Mouse (Mus musculus): ENCODE measurements around the gene Cabcoco1. TPM values are rescaled to one million over a fixed set of nuclear protein-coding genes. Genes with fewer than 3 reads are reported as not detected.

Gene Cabcoco1
- total and polyA plus RNA-seq, 3 experiments = not detected

- ATAC-seq (ENCODE audit: extremely low read depth, insufficient number of reproducible peaks, low FRiP score, poor library complexity, severe bottlenecking) = no peak
- Histone ChIP-seq H3K9me3 (replicated peaks) (peaks cover 48% of the 10 kb centered on the region), H3K4me3 (ENCODE audit: low read depth, low read length) (no peak overlapping the region), H3K27me3 (ENCODE audit: insufficient read depth, low read length) (no peaks in the 10 kb centered on the region), H3K36me3 (replicated peaks) (no peaks in the 10 kb centered on the region), H3K4me1 (ENCODE audit: insufficient read depth, low read depth, low read length) (no peaks in the 10 kb centered on the region)
- DNase-seq (ENCODE audit: low spot score) = no peak
- no peak for TF ChIP-seq TAL1 (conservative IDR thresholded peaks at IDR 0.05; ENCODE audit: low read depth, low read length)
- no peak for TF ChIP-seq GATA2 (IDR thresholded peaks at IDR 0.05; ENCODE audit: borderline replicate concordance, low read depth, low read length)
- TF ChIP-seq GATA1 (IDR thresholded peaks at IDR 0.05; ENCODE audit: borderline replicate concordance, low read length) = no peak
- no peak for TF ChIP-seq CTCF (IDR thresholded peaks at IDR 0.05; ENCODE audit: low read depth, low read length)
Observed at GRCm38 (mm10) chr10:68435754-68436153, 105.9 kb downstream of the Cabcoco1 start.

GRCm38 (mm10) chr10:68435001-68435560 is 106.6 kb downstream of the Cabcoco1 start:
- Histone ChIP-seq H3K4me1 (ENCODE audit: insufficient read depth, low read depth, low read length) (no peaks in the 10 kb centered on the region), H3K27me3 (ENCODE audit: insufficient read depth, low read length) (no peaks in the 10 kb centered on the region), H3K4me3 (ENCODE audit: low read depth, low read length) (no peak overlapping the region), H3K36me3 (replicated peaks) (no peaks in the 10 kb centered on the region), H3K9me3 (replicated peaks) (peaks cover 48% of the 10 kb centered on the region)
- ATAC-seq (ENCODE audit: extremely low read depth, insufficient number of reproducible peaks, low FRiP score, poor library complexity, severe bottlenecking) = no peak
- TF ChIP-seq TAL1 (conservative IDR thresholded peaks at IDR 0.05; ENCODE audit: low read depth, low read length) = no peak
- TF ChIP-seq GATA2 (IDR thresholded peaks at IDR 0.05; ENCODE audit: borderline replicate concordance, low read depth, low read length) = no peak
- no peak for TF ChIP-seq CTCF (IDR thresholded peaks at IDR 0.05; ENCODE audit: low read depth, low read length)
- no peak for DNase-seq (ENCODE audit: low spot score)

GRCm38 (mm10) chr10:68434045-68434639 is 107.6 kb downstream of the Cabcoco1 start:
- H3K27me3 ChIP-seq (ENCODE audit: insufficient read depth, low read length) = no peaks in the 10 kb centered on the region
- no peaks in the 10 kb centered on the region for H3K36me3 ChIP-seq (replicated peaks)
- ATAC-seq (ENCODE audit: extremely low read depth, insufficient number of reproducible peaks, low FRiP score, poor library complexity, severe bottlenecking) = no peak
- no peak for TF ChIP-seq GATA2 (IDR thresholded peaks at IDR 0.05; ENCODE audit: borderline replicate concordance, low read depth, low read length)
- TF ChIP-seq GATA1 (IDR thresholded peaks at IDR 0.05; ENCODE audit: borderline replicate concordance, low read length) = no peak
- no peak for TF ChIP-seq CTCF (IDR thresholded peaks at IDR 0.05; ENCODE audit: low read depth, low read length)
- TF ChIP-seq POLR2AphosphoS5 (IDR thresholded peaks at IDR 0.05; ENCODE audit: insufficient replicate concordance, low read depth, low read length) = no peak
- DNase-seq (ENCODE audit: low spot score) = no peak
- no peaks in the 10 kb centered on the region for H3K4me1 ChIP-seq (ENCODE audit: insufficient read depth, low read depth, low read length)
- H3K9me3 ChIP-seq (replicated peaks) = peaks cover 46% of the 10 kb centered on the region
- no peak overlapping the region for H3K4me3 ChIP-seq (ENCODE audit: low read depth, low read length)

DNA sequence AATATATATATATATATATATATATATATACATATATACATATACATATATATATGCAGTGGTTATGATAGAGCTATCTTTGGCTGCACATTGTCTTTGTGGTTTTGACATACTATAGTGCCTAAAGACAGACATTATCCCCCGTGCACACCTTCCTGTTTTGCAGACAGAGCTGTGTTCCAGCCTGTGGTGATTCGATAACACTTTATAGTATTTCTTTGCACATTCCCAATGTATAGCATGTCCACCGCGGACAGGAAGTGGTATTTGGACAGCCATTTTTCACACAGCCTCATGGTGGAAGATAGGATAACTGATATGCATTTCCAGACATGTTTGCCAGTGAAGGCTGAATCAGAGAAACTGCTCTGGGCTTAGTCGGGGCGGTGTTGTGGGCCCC is 110.3 kb downstream of the Cabcoco1 start:
- H3K27me3 ChIP-seq (ENCODE audit: insufficient read depth, low read length) = no peaks in the 10 kb centered on the region
- DNase-seq (ENCODE audit: low spot score) = no peak
- H3K9me3 ChIP-seq (replicated peaks) = peaks cover 38% of the 10 kb centered on the region
- no peaks in the 10 kb centered on the region for H3K4me1 ChIP-seq (ENCODE audit: insufficient read depth, low read depth, low read length)
- H3K4me3 ChIP-seq (ENCODE audit: low read depth, low read length) = no peak overlapping the region
- no peak for ATAC-seq (ENCODE audit: extremely low read depth, insufficient number of reproducible peaks, low FRiP score, poor library complexity, severe bottlenecking)
- no peaks in the 10 kb centered on the region for H3K36me3 ChIP-seq (replicated peaks)
- TF ChIP-seq POLR2AphosphoS5 (IDR thresholded peaks at IDR 0.05; ENCODE audit: insufficient replicate concordance, low read depth, low read length) (no peak), TAL1 (conservative IDR thresholded peaks at IDR 0.05; ENCODE audit: low read depth, low read length) (no peak), CTCF (IDR thresholded peaks at IDR 0.05; ENCODE audit: low read depth, low read length) (no peak), GATA1 (IDR thresholded peaks at IDR 0.05; ENCODE audit: borderline replicate concordance, low read length) (no peak), GATA2 (IDR thresholded peaks at IDR 0.05; ENCODE audit: borderline replicate concordance, low read depth, low read length) (no peak)

GRCm38 (mm10) chr10:68430929-68431328 is 110.8 kb downstream of the Cabcoco1 start:
- H3K36me3 ChIP-seq (replicated peaks) = no peaks in the 10 kb centered on the region
- ATAC-seq (ENCODE audit: extremely low read depth, insufficient number of reproducible peaks, low FRiP score, poor library complexity, severe bottlenecking) (no peak), DNase-seq (ENCODE audit: low spot score) (no peak)
- H3K4me3 ChIP-seq (ENCODE audit: low read depth, low read length) = no peak overlapping the region
- H3K4me1 ChIP-seq (ENCODE audit: insufficient read depth, low read depth, low read length) = no peaks in the 10 kb centered on the region
- TF ChIP-seq TAL1 (conservative IDR thresholded peaks at IDR 0.05; ENCODE audit: low read depth, low read length) (no peak), GATA2 (IDR thresholded peaks at IDR 0.05; ENCODE audit: borderline replicate concordance, low read depth, low read length) (no peak), GATA1 (IDR thresholded peaks at IDR 0.05; ENCODE audit: borderline replicate concordance, low read length) (no peak)
- H3K9me3 ChIP-seq (replicated peaks) = peaks cover 35% of the 10 kb centered on the region
- no peaks in the 10 kb centered on the region for H3K27me3 ChIP-seq (ENCODE audit: insufficient read depth, low read length)

DNA sequence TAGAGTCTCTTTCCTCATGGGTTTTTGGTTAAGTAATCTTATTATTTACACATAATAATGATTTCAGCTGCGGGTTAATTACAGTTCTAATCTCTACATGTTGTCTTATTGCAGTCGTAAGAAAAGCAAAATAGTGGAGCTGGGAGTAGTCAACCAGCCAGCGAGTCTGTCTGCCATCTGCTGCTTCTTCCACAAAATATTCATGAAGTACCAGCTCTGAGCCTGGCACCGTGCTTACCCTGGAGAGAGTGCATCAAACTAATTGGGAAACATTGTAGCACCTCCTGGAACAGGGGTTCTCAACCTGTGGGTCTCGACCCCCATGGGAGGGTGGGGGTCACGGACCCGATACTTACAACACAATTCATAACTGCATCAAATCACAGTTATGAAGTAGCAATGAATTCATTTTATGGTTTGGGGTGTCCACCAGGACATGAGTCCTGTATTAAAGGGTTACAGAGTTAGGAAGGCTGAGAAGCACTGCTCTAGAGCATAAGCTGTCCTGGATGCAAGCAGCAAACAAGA is 121.2 kb downstream of the Cabcoco1 start:
- DNase-seq (ENCODE audit: low spot score) = no peak
- Histone ChIP-seq H3K4me3 (ENCODE audit: low read depth, low read length) (no peak overlapping the region), H3K4me1 (ENCODE audit: insufficient read depth, low read depth, low read length) (no peaks in the 10 kb centered on the region), H3K36me3 (replicated peaks) (no peaks in the 10 kb centered on the region), H3K27me3 (ENCODE audit: insufficient read depth, low read length) (no peaks in the 10 kb centered on the region), H3K9me3 (replicated peaks) (peaks cover 56% of the 10 kb centered on the region)
- TF ChIP-seq POLR2AphosphoS5 (IDR thresholded peaks at IDR 0.05; ENCODE audit: insufficient replicate concordance, low read depth, low read length) = no peak
- TF ChIP-seq CTCF (IDR thresholded peaks at IDR 0.05; ENCODE audit: low read depth, low read length) = no peak
- TF ChIP-seq TAL1 (conservative IDR thresholded peaks at IDR 0.05; ENCODE audit: low read depth, low read length) = no peak
- TF ChIP-seq GATA1 (IDR thresholded peaks at IDR 0.05; ENCODE audit: borderline replicate concordance, low read length) = no peak
- ATAC-seq (ENCODE audit: extremely low read depth, insufficient number of reproducible peaks, low FRiP score, poor library complexity, severe bottlenecking) = no peak

Measured in G1E (cell line).